Mouse (Mus musculus) heart, adult 8-10 months (tissue): ENCODE measurements at regions not wholly inside any gene's neighbourhood (a gene's known extent, or its start where the extent isn't known, plus 50 kb on each side); places are given as distances from the start of the nearest gene placed in this dataset.
"Not testable (repeated sequence)": the region's sequence is repeated elsewhere in the genome, so short reads cannot be mapped to it uniquely, and the experiment has no call there.

ENCODE experiments used
- DNase-seq: peaks from one replicate; pipeline ENCODE4 v3.0.0; 2022; ENCODE audit warnings: low spot score

DNA sequence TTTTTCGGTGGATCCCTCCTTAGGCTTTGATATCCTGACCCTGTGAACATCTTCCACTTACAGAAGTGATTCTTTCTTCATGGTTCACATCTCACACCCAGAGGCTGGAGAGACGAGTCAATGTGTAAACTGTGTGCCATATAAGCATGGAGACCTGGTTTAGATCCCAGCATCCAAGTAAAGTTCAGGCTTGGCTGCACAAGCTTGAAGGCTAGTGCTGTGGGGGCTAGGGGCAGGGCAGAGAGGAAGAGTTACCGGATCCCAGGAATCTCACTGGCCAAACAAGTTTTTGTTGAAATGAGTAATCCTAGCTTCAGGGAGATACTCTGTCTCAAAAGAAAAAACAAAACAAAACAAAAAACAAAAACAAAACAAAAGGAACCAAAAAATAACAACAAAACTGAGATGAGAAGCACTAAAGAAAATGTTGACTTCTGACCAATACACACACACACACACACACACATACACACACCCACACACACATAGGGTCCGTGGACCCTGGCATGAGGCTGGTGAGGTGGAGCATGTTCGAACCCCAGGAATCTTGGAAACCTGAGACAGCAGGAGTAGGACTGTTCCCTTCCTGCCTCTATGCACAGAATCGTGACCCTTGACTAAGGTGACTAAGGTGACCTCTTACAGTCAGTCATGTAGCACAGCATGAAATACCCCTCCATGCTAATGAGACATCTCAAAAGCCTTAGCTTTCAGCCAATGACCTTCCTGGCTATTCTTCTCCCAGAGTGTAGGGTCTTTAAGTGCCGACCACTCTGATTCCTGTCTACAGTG is 55.2 kb downstream of the Gm12728 start:
- no peak for DNase-seq

DNA sequence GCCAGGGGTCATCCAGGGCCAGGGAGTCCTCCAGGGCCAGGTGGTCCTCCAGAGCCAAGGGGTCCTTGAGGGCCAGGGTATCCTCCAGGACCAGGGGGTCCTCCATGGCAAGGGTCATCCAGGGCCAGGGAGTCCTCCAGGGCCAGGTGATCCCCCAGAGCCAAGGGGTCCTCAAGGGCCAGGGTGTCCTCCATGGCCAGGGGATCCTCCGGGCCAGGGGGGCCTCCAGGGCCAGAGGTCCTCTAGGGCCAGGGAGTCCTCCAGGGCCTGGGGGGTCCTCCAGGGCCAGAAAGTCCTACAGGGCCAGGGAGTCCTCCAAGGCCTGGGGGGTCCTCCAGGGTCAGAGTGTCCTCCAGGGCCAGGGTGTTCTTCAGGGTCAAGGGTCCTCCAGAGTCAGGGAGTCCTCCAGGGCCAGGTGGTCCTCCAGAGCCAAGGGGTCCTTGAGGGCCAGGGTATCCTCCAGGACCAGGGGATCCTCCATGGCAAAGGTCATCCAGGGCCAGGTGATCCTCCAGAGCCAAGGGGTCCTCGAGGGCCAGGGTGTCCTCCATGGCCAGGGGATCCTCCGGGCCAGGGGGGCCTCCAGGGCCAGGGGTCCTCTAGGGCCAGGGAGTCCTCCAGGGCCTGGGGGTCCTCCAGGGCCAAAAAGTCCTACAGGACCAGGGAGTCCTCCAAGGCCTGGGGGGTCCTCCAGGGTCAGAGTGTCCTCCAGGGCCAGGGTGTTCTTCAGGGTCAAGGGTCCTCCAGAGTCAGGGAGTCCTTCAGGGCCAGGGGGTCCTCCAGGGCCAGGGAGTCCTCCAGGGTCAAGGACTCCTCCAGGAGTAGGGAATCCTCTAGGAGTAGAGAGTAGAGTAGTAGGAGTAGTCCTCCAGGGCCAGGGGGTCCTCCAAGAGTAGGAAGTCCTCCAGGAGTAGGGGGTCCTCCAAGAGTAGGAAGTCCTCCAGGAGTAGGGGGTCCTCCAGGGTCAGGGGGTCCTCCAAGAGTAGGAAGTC is 56.6 kb downstream of the Gm12728 start:
- not testable (repeated sequence) for DNase-seq

DNA sequence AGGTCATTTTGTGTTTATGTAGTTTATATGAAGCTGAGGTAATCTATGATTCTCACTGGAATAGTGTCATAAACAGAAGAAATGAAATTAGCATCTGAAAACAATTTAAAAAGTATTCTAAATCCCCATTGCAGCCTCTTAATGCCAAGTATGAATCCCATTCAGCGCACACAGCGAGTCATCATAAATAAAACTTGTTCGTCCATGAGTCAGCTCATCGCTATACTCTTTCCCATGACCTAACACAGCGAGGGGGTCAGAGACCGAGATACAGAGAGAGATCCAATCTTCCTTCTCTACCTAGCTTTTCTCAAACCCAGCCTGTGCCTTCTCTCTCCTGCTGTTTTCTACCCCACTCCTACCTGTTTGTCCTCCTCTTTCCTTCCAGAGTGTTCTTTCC is 63.4 kb downstream of the Gm12728 start:
- DNase-seq: no peak

DNA sequence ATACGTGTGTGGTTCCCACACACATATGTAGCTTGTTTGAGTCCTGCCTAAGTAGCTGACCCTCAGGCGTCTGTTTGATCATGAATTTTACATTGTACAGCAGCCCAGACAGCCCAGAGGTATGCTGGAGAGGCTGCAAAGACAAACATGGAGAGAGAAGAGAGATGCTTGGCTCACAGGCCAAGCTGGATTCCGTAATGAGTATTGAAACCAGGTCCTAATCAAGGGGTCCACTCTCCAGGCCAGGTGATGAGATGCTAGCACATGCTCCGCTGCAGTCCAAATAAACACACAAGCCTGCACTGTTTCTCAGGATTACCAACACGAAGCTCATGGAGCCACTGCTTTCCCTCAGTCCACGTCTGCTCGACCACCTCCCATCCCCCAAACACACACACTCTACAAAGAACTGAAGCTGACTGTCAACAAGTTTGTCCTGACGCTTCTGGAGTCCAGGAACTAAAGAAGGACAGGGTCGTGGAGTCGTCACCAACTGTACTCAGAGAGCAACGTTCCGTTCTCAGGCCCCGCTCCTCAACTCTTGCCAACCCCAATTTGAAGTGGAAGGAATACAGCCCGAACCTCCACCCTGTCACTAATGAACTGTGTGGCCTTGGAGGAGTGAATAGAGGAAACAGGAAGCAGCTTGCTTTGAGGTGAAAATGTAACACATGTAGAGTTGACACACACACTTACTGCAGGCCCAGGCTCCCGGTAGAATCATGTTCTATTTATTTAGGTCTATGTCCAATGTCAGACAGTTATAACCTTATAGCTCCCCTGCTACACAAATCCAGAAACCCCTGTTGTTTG is 69.6 kb downstream of the Gm12728 start:
- no peak for DNase-seq

- DNase-seq: no peak
Measured at GRCm38 (mm10) chr4:105860930-105861653, 71.4 kb downstream of the Gm12728 start.

DNA sequence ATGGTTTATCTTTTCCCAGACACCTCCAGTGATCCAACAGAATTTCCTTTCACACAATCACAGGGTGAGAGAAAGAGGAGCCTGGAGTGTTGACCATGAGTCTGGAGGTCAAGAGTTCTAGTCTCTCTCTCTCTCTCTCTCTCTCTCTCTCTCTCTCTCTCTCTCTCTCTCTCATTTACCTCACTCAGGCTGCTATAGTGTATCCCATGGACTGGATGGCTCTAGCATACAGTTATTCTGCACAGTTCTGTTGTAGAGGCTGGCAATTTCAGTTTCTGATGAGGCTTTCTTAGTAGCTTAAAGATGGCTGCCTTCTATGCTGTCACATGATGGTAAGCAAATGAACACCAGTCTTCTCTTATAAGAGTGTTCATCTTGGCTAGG is 72.0 kb downstream of the Gm12728 start:
- no peak for DNase-seq

DNA sequence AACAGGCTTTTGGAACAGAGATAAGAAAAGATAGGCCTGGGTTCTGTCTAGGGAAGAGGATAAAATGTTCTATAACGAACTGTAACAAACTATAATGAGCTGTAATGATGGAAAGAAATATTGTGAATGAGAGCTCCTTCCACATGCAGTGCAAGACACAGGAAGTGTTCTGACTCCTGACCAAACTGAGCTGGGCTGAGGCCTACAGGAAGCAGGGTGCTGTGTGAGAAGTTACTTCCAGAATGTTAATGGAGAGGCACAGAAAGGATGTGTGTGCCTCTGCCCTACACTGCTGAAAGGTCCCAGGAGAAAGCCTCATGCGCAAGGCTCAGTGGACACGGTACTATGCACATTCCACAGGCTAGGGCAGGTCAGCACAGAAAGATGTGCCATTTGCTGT is 80.8 kb downstream of the Gm12728 start:
- DNase-seq: no peak

- DNase-seq: no peak
Measured at GRCm38 (mm10) chr4:105877246-105877645, 87.6 kb downstream of the Gm12728 start.

- no peak for DNase-seq
Measured at GRCm38 (mm10) chr4:105879891-105880290, 90.2 kb downstream of the Gm12728 start.

- DNase-seq: no peak
Measured at GRCm38 (mm10) chr4:105884791-105885190, 95.1 kb downstream of the Gm12728 start.

DNA sequence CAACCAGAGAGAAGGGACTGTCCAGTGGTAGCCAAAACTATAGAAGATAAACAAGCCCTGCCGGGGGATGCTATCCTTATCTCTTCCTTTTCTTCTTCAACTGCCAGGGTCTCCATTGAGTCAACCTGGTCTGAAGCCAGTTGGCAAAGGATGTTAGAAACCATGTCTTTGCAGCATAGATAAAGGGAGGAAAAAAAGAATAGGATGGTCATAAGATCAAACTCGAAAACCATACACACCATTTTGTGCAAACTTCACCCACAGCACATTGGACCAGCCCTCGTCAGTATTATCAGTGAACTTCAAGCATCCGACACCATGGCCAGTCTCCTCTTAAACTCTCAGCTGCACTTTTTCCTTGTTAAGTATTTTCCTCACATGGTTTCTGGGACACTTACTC is 101.8 kb downstream of the Gm12728 start:
- DNase-seq: no peak

GRCm38 (mm10) chr4:105892065-105892464 is 102.4 kb downstream of the Gm12728 start:
- no peak for DNase-seq

DNA sequence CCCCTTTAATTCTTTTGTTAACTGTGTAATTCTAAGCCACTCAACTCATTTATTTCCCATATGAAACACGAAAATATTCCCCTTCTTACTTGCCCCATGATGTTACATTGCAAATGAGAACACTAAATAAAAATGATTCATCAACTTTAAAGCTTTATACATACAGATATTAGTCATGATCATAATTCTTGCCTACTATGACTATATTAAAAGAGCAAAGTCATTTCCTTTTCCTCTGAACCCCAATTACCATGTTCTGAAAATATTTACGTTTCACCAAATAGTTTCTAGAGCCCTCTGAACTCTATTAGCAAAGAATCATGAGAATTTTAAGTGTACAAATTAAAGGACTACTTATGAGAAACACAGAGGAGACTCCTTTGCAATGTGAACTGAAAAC is 105.4 kb downstream of the Gm12728 start:
- DNase-seq: no peak

GRCm38 (mm10) chr4:105898054-105898847 is 108.6 kb downstream of the Gm12728 start:
- no peak for DNase-seq

DNA sequence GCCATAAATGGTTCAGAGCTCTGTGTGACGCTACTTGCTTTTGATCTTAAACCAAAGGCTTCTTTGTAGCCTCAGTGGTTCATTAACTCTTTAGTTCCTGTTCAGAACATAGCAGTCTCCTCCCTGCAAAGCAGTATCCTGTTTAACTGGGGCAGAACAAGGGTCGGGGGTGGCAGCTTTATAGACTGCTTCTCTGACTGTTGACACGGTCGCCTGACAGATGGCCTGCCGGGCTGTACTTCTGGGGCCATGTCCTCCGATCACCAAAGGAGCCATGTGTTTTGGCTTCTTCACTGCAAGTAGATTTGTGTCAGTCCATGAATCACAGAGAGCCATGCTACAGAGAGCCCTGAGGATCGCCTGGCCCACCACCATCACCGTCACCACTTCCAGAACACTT is 115.2 kb downstream of the Gm12728 start:
- no peak for DNase-seq

- DNase-seq: peak; percentile 49
Measured at GRCm38 (mm10) chr4:105906411-105906810, 116.7 kb downstream of the Gm12728 start.

DNA sequence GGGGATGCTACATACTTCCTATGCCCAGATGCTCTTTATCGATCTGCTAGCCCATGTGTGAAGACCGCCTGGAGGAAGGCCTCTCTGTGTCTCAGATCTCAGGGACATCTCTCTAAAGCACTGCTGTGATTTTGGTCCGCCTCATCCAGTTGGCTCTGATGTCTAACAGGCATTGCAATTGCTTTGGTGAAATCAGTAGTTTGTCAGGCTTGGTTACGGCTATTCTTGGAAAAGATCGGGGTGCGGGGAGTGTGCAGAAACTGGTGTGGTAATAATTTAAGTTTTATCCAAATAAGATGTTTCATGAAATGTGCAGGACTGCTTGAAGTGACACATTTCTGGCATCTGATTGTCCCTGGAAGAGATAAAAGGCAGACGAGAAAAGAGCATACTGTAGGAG is 117.9 kb downstream of the Gm12728 start:
- peak; percentile 10 for DNase-seq

- DNase-seq: no peak
Measured at GRCm38 (mm10) chr4:105908281-105908680, 118.6 kb downstream of the Gm12728 start.

- no peak for DNase-seq
Measured at GRCm38 (mm10) chr4:105909272-105909671, 119.6 kb downstream of the Gm12728 start.

DNA sequence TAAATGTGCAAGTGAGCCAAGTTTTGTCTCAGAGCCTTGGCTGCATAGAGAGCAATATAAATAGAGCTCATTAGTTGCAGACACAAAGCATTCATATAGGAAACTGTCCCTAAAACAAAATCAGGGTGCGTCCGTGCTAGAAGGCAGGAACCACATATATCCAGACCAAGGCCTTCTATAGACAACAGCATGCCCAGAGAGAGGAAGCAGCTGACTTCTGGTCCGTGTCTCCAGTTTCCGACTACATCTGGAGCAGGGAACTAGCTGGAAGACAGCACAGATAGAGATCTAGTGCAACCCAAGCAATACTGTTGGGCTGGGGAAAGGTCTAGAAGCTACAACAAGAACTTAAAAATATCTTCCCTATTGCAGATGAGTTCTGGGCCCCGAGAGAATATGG is 121.0 kb downstream of the Gm12728 start:
- no peak for DNase-seq
